Mouse (Mus musculus) lung, postnatal 10 days (tissue): ENCODE data around the gene Hist1h2af.

Experiments
- DNase-seq: peaks from one replicate; pipeline ENCODE4 v3.0.0; 2021

Hist1h2af gene

DNA sequence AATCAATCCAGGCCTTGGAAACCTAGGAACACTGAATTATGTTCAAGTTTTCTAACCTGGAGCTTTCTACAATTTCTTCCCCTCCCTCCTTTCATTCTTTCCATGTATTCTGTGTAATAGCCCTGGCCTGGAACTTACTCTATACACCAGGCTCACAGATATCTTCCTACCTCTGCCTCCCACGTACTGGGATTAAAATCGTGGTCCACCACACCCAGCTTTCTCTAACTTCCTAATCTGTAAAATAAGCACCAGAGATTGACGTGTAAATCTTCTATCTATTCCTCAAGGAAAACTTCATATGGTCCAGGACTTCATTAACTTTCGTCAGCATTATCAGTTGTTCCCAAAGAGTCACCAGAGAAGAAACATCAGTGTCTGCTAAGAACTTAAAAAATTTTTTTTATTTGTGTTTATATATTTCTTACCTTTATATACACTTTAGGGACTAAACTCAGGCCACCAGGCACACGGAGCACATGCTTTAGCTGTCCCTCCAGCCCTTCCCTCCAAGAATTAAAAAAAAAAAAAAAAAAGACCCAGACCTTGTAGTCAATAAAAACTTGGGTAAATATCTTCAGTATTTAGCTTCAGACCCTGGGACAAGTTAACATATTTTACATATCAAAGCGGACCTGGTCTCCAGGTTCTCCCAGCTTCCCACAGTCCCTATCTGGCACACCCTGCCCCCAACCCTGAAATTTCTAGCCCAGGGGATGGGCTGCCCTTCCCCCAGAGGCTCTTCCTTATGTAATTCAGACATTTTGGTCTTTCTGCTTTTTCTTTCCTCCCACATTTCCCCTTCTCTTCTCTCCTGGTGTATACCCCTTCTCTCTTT is 48.7 kb downstream of the Hist1h2af start:
- no peak for DNase-seq

DNA sequence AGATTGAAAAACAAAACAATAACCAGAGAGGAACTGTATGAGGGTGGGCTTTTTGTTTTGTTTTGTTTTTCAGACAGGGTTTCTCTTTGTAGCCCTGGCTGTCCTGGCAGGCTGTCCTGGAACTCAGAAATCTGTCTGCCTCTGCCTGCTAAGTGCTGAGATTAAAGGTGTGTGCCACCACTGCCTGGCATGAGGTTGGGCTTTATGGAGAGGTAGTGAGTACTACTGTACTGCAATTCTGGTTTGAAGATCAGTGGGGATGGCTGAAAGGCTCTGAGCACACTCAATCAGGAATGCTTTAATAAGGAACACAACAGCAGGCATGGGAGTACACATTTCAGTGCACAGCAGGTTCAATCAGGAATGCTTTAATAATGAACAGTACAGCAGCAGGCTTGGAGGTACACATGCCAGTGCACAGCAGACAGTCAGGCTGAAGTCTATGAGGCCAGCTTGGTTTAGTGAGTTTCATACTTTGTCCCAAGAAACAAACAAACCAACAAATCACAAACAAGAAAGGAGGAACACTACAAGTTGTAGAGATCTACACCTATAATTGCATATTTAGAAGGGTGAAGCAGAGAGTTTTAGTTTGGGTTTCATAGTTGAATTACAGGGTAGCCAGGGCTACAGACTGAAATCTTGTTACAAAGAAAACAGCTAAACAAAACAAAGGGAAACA is 49.8 kb downstream of the Hist1h2af start:
- no peak for DNase-seq
